ENCODE assay signal across 9 mouse cellular contexts in genomic region chr8:108709928-108710606, GRCm38 (mm10).
DNase-seq lines count a peak whose midpoint lies in the region; ATAC-seq lines count a peak whose summit lies in the region.
"Had no signal": no experiment of that assay in that cellular context is flagged by ENCODE, and none has a peak within 500 bp of the region (broad histone marks: within the 10 kb centered on the region; RNA-seq: fewer than 3 reads in every experiment).

No protein-coding gene starts in this region.

- no peak for ATAC-seq in embryonic facial prominence, embryonic 15.5 days (ENCODE audit: insufficient number of reproducible peaks, low FRiP score, low TSS enrichment, low read depth)
- no peak for ATAC-seq in hindbrain, embryonic 16.5 days
- ATAC-seq in neural tube, embryonic 11.5 days (ENCODE audit: insufficient read depth, low FRiP score, low TSS enrichment): no peak

- peaks cover 65% of the 10 kb centered on the region for H3K4me1 ChIP-seq in embryonic facial prominence, embryonic 15.5 days
- H3K4me1 ChIP-seq in hindbrain, embryonic 16.5 days (ENCODE audit: control insufficient read depth, insufficient read depth, low read depth, low read length): peaks cover 6% of the 10 kb centered on the region
- H3K4me1 ChIP-seq in neural tube, embryonic 11.5 days (ENCODE audit: control insufficient read depth, insufficient read depth, low read length): peaks cover 74% of the 10 kb centered on the region

- H3K27me3 ChIP-seq in embryonic facial prominence, embryonic 15.5 days: no peaks in the 10 kb centered on the region
- H3K27me3 ChIP-seq in hindbrain, embryonic 16.5 days (replicated peaks; ENCODE audit: control insufficient read depth, insufficient read depth, low read length): peaks cover 3% of the 10 kb centered on the region; the same call in 1 of the 2 replicates
- no peaks in the 10 kb centered on the region for H3K27me3 ChIP-seq in neural tube, embryonic 11.5 days (ENCODE audit: control insufficient read depth, insufficient read depth, low read length)

- no peaks in the 10 kb centered on the region for H3K9me3 ChIP-seq in embryonic facial prominence, embryonic 15.5 days (replicated peaks)
- no peaks in the 10 kb centered on the region for H3K9me3 ChIP-seq in hindbrain, embryonic 16.5 days (ENCODE audit: control insufficient read depth, low read length)
- H3K9me3 ChIP-seq in neural tube, embryonic 11.5 days (ENCODE audit: control insufficient read depth, low read length): no peaks in the 10 kb centered on the region

- no peak overlapping the region for H3K4me2 ChIP-seq in embryonic facial prominence, embryonic 15.5 days (replicated peaks)
- peak overlapping the region; percentile 16 for H3K4me2 ChIP-seq in hindbrain, embryonic 16.5 days (ENCODE audit: low read length)
- H3K4me2 ChIP-seq in neural tube, embryonic 11.5 days (ENCODE audit: low read depth): peak overlapping the region; percentile 32

- no peak overlapping the region for H3K4me3 ChIP-seq in embryonic facial prominence, embryonic 15.5 days (replicated peaks)
- no peak overlapping the region for H3K4me3 ChIP-seq in hindbrain, embryonic 16.5 days (ENCODE audit: low read length)
- no peak overlapping the region for H3K4me3 ChIP-seq in neural tube, embryonic 11.5 days (ENCODE audit: low read depth, low read length)

- 52% methylated on average over 13 of the region's 13 CpGs for WGBS in embryonic facial prominence, embryonic 15.5 days
- 35% methylated on average over 13 of the region's 13 CpGs for WGBS in hindbrain, embryonic 16.5 days
- 11% methylated on average over 13 of the region's 13 CpGs for WGBS in neural tube, embryonic 11.5 days

- H3K9ac ChIP-seq in embryonic facial prominence, embryonic 15.5 days: no peak overlapping the region
- H3K9ac ChIP-seq in hindbrain, embryonic 16.5 days (ENCODE audit: low read depth, low read length): no peak overlapping the region
- peak overlapping the region; percentile 52 for H3K9ac ChIP-seq in neural tube, embryonic 11.5 days (ENCODE audit: low read length)

- peak; percentile 34 for DNase-seq in kidney, postnatal 14 days
- no peak for DNase-seq in kidney, postnatal 25 days
- peak; percentile 68 for DNase-seq in neural tube, embryonic 11.5 days (ENCODE audit: low spot score)
- no peak for DNase-seq in urinary bladder, postnatal 4 days (ENCODE audit: low spot score in 2 of 2)
- DNase-seq in B cell, adult 2 months: no peak
- no peak for DNase-seq in layer of hippocampus, adult 18-20 months (ENCODE audit: low spot score in 2 of 2)
- DNase-seq: cerebellum, adult 18-20 months had no signal

- no peaks in the 10 kb centered on the region for H3K36me3 ChIP-seq in embryonic facial prominence, embryonic 15.5 days
- H3K36me3 ChIP-seq in hindbrain, embryonic 16.5 days (ENCODE audit: control insufficient read depth, insufficient read depth, low read length): no peaks in the 10 kb centered on the region
- no peaks in the 10 kb centered on the region for H3K36me3 ChIP-seq in neural tube, embryonic 11.5 days (ENCODE audit: control insufficient read depth, insufficient read depth, low read length)

- H3K27ac ChIP-seq in embryonic facial prominence, embryonic 15.5 days (replicated peaks): 0 out of 2 replicates have a peak overlapping the region, but pooled peaks have one; percentile 22
- peak overlapping the region; percentile 42; the same call in 1 of the 2 replicates for H3K27ac ChIP-seq in hindbrain, embryonic 16.5 days (ENCODE audit: low read depth, low read length)
- peak overlapping the region; percentile 78 for H3K27ac ChIP-seq in neural tube, embryonic 11.5 days (ENCODE audit: low read depth, low read length)

Comparison
In these comparisons a context has a peak if more than half of its experiments do, and no peak if none do; other contexts are left out.
1. DNase-seq: peak in kidney, postnatal 14 days (single experiment) and neural tube, embryonic 11.5 days (single experiment); none in kidney, postnatal 25 days (0 of 2), urinary bladder, postnatal 4 days (0 of 2), B cell, adult 2 months (0 of 2) and layer of hippocampus, adult 18-20 months (0 of 2).
2. H3K27ac ChIP-seq: peak in every context shown above with its lines; median percentile 78 in neural tube, embryonic 11.5 days; 42 in hindbrain, embryonic 16.5 days; 22 in embryonic facial prominence, embryonic 15.5 days.